Mouse (Mus musculus) T-helper 2 cell (primary cell): ENCODE data around the gene Plxnc1.

Experiments used
- in situ Hi-C: fragments of 300-600 bp; cut with MboI, MseI; formaldehyde crosslinking; loops from one replicate; pipeline ENCODE4 v1.15.1; 2025; ENCODE audit warnings: high pct_unique_total_duplicates

The Plxnc1 gene

DNA sequence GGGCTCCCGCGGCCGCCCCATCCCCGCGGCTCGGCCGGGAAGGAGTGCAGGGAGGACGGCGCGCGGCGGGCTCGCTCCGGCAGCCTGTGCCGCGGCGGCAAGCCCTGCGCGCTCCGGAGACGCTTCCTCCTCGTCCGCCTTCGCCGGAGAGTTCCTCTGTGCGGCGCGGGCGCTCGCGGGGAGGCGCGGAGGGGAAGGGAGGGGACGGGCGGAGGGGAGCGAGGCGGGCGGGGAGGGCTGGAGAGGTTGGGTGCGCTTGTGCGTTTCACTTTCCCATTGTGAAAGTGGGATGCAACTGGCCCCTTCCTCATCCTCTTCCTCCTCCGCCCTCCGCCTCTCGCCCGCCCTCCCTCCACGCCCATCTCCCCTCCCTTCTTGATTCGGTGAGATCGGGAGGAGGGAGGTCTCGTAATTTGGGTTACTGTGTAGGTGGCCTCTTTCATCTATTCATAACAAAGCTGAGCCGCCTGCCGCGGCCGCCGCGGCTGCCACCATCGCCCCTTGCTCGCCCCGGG, at the start of gene Plxnc1:
TSS of gene Plxnc1 (minus strand) at position 145 of the 515 bp plus-strand sequence.
- in situ Hi-C loops: loop anchor here (5.0 kb wide), 1 partner anchor 257 kb away; the partner anchor contains the start of gene Cep83

DNA sequence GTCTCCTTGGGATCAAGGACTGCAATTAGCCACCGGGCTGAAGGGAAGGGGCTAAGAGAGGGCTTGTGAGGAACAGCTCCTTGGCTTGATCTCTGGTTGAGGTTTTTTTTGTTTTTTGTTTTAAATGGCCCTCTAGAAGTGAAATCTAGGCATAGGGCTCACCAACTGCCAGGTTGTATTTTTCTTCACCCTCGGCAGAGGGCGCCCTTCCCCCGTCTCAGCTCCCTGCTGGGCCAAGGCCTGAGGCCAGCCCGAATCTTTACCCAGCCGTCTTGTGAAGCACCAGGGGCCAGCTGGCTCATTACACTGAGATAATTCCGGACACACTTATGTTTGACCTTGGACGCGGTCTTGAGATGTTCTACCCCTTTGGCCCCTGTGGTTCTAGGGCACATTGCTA, 47.5 kb upstream of the Plxnc1 start:
- in situ Hi-C loops: loop anchor here (5.0 kb wide), 1 partner anchor 485 kb away; no protein-coding TSS in a partner anchor

DNA sequence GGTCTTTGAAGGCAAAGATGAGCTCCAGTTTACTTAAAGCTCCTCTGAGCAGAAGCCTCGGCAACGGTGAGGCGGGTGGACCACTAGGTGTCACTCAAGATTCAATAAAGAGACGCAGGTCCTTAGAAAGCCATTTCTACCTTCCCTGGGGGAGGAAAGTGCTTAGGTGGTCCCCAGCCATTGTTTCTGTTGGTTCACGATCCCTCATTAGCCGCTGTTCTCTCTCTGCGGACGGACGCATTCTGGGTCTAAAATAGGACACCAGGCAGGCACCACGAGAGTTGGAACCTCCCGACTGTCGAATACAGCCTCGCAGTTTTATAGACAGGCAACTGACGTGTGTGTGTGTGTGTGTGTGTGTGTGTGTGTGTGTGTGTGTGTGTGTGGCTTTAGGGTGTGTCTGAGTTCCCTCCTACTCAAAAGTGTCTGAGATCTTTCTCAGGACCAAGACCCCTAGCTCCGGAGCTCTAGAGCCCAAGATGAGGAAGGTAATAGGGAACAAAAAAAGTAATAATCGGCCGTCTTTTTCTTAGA, 47.0 kb upstream of the Plxnc1 start:
- in situ Hi-C loops: loop anchor here (5.0 kb wide), 1 partner anchor 486 kb away; no protein-coding TSS in a partner anchor

GRCm38 (mm10) chr10:94990768-94991563, 46.3 kb upstream of the Plxnc1 start:
- in situ Hi-C loops: loop anchor here (5.0 kb wide), 1 partner anchor 486 kb away; no protein-coding TSS in a partner anchor

- in situ Hi-C loops: no loop called here
Observed at GRCm38 (mm10) chr10:94989321-94989720, 44.7 kb upstream of the Plxnc1 start.

- in situ Hi-C loops: no loop called here
Observed at GRCm38 (mm10) chr10:94985103-94985502, 40.5 kb upstream of the Plxnc1 start.

GRCm38 (mm10) chr10:94982528-94982927, 37.9 kb upstream of the Plxnc1 start:
- in situ Hi-C loops: no loop called here

- in situ Hi-C loops: no loop called here
Observed at GRCm38 (mm10) chr10:94981466-94982138, 37.0 kb upstream of the Plxnc1 start.

- in situ Hi-C loops: no loop called here
Observed at GRCm38 (mm10) chr10:94978265-94978822, 33.7 kb upstream of the Plxnc1 start.

- in situ Hi-C loops: no loop called here
Observed at GRCm38 (mm10) chr10:94976329-94976728, 31.7 kb upstream of the Plxnc1 start.

DNA sequence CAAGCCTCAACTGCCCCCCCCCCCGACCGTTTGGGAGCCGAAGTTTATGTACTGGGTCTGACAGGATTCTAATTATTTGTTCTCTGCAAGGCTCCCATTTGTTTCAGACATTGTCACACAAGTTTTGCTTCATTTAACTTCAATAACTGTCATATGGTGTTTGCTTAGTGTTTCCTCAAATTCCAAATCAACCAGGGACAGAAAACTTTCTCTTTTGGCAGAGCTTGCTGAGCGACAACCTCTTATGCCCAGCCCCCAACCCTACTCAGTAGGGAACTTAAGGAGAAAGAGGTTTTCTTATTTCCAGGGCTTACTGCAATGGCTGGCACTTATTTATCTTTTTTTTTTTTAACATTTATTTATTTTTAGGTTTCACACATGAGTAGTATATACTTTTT, 30.5 kb upstream of the Plxnc1 start:
- in situ Hi-C loops: no loop called here

- in situ Hi-C loops: loop anchor here (5.0 kb wide), 1 partner anchor 347 kb away; no protein-coding TSS in a partner anchor
Observed at GRCm38 (mm10) chr10:94974345-94975098, 29.9 kb upstream of the Plxnc1 start.

DNA sequence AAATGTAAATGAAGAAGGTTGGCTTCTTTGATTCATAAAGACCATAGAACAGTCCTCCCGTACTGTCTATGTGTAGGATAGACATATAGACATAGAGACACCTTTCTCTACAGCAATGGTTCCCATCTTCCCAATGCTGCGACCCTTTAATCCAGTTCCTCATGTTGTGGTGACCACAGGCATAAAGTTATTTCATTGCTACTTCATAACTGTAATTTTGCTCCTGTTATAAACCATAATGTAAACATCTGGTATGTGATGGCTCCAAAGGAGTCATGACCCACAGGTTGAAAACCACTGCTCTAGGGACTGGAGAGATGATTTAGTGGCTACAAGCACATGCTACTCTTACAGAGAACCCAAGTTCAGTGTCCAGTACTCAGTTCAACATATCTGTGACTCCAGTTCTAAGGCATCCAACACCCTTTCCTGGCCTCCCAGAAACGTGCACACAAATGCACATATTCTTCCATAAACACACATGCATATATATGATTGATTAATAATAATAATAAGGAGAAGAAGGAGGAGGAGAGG, 27.1 kb upstream of the Plxnc1 start:
- in situ Hi-C loops: loop anchor here (5.0 kb wide), 1 partner anchor 344 kb away; no protein-coding TSS in a partner anchor

DNA sequence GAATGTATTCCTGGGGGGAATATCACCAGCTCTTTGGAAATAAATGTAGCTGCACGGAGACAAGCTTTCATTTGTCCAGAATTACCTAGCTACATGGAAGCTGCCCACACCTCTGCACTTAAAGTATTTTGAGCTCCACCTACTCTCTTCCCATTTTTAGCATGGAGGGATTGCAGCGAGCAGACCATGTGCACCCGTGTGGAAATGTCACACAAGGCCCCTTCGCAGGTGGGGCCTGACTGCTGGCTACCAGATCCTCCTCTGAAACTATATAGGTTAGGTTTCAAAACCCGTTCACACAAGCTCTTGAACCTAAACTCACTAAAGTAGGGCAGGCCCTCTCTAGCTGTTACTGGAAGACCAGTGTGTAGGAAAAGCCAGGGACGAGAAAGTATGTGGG, 25.6 kb upstream of the Plxnc1 start:
- in situ Hi-C loops: loop anchor here (5.0 kb wide), 1 partner anchor 343 kb away; no protein-coding TSS in a partner anchor

DNA sequence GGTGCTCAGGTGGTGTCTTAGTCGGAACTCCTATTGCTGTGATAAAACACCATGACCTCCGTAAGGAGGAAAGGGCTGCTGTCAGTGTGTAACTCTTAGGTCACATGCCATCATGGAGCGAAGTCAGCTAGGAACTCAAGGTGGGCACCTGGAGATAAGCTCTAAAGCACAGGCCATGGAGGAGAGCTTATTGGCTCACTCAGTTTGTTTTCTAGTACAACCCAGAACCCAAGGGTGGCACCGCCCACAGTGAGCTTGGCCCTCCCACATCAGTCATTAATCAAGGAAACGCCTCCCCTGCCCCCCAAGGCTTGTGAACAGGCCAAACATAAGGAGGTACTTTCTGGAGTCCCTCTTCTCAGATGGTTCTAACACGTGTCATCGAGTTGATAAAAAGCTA, 22.8 kb upstream of the Plxnc1 start:
- in situ Hi-C loops: no loop called here

DNA sequence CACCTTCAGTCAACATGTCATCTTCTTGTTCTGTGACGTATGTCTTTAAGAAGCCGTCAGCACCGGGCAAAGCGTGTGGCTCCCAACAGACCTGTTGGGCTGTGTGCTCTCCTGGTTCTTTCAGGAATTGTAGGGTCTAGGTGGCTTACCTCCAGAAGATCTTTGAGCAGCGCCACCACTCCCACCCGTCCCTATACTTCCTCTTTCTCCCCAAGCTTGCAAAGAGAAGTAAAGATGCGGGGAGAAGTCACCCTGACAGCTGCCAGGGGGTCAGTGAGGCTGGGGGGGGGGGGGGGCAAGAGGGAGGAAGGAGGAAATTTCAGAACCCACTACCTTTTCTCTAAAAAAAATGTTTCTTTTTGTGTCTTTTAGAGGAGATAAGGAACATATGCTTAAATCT, 22.2 kb upstream of the Plxnc1 start:
- in situ Hi-C loops: no loop called here

GRCm38 (mm10) chr10:94965093-94965492, 20.5 kb upstream of the Plxnc1 start:
- in situ Hi-C loops: no loop called here

DNA sequence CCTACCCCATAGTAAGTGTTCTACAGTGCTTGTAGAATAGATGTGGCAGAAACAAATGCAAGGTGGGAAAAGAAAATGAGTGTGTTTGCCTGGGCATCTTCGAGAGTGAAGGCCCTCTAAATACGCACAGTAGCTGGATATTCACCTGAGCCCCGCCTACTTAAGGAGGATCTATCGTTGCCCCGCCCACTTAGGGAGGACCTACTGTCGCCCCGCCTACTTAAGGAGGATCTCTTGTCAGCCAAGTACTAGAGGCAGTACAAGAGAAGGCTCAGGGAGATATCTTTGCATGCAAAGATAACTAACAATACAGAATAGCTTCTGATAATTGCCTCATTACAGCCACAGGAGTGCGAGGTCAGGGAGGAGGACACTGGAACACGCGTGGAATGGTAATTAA, 17.4 kb upstream of the Plxnc1 start:
- in situ Hi-C loops: loop anchor here (5.0 kb wide), 1 partner anchor 185 kb away; no protein-coding TSS in a partner anchor

GRCm38 (mm10) chr10:94961283-94961682, 16.6 kb upstream of the Plxnc1 start:
- in situ Hi-C loops: loop anchor here (5.0 kb wide), 1 partner anchor 184 kb away; no protein-coding TSS in a partner anchor

DNA sequence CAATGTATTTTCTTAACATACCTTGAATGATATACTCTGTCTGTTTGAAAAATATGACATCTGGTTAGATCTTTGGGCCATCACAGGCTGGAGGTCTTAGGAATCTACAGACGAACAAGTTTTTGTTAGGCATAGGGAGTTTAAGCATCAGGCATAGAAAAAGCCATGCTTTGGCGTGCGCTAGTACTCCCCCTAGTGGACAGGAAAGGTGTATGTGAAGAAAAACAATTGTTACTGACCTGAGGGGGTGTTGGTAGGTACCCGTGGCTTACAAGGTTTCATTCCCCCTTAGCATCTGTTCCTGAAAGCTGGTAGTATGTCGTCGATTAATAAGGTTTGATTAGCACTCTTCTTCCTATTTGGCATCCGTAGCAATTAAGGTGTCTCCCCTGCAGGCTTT, 13.7 kb upstream of the Plxnc1 start:
- in situ Hi-C loops: loop anchor here (10.0 kb wide), 1 partner anchor 134 kb away; no protein-coding TSS in a partner anchor
